Mouse (Mus musculus) olfactory bulb, adult 2 months (tissue): ENCODE data around the gene Kit.

Experiments used
- CTCF ChIP-seq: fragments of 200-500 bp; IDR thresholded peaks from 2 replicates; pipeline ENCODE4 v1.5.1; 2012; ENCODE audit warnings: low read depth, mild to moderate bottlenecking, low read length, moderate library complexity; ENCODE audit not compliant: insufficient read depth
- POLR2A ChIP-seq: fragments of 200-500 bp; IDR thresholded peaks from 2 replicates; pipeline ENCODE4 v1.6.1; 2012; ENCODE audit warnings: mild to moderate bottlenecking, low read depth, low read length, moderate library complexity; ENCODE audit not compliant: insufficient read depth

DNA sequence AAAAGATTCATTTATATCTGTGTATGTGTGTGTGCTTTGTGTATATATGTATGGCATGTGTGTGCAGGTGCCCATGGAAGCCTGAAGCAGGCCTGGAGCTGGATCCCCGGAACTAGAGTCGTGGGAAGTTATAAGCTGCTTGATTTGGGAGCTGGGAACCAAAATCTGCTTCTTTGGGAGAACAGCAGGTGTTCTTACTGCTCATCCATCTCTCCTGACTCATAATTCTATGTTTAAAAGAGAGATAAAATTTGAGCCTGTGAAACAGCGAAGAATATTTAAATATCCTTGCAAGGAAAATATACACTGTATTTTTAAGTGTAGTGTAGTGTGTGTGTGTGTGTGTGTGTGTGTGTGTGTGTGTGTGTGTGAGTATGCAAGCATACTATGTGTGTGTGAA, 21.7 kb upstream of the Kit start:
- TF ChIP-seq CTCF (no peak), POLR2A (no peak)
